Mouse (Mus musculus) lung, adult 2 months (tissue): ENCODE results near the gene Zfp91.

ENCODE experiments used
- CTCF ChIP-seq: fragments of 200-500 bp; IDR thresholded peaks from 2 replicates; pipeline ENCODE4 v1.5.1; 2011; ENCODE audit warnings: mild to moderate bottlenecking, low read length, control low read depth; ENCODE audit not compliant: insufficient read depth
- POLR2A ChIP-seq: fragments of 200-500 bp; IDR thresholded peaks from 2 replicates; pipeline ENCODE4 v1.6.1; 2011; ENCODE audit warnings: low read depth, mild to moderate bottlenecking, control low read depth, low read length, borderline replicate concordance; ENCODE audit errors: extremely low read depth

GRCm38 (mm10) chr19:12731036-12731435 lies 64.9 kb downstream of the Zfp91 start:
- TF ChIP-seq CTCF, result no peak
- no peak for TF ChIP-seq POLR2A
